Mouse (Mus musculus): ENCODE measurements around the gene Eid3.

Eid3 gene

DNA sequence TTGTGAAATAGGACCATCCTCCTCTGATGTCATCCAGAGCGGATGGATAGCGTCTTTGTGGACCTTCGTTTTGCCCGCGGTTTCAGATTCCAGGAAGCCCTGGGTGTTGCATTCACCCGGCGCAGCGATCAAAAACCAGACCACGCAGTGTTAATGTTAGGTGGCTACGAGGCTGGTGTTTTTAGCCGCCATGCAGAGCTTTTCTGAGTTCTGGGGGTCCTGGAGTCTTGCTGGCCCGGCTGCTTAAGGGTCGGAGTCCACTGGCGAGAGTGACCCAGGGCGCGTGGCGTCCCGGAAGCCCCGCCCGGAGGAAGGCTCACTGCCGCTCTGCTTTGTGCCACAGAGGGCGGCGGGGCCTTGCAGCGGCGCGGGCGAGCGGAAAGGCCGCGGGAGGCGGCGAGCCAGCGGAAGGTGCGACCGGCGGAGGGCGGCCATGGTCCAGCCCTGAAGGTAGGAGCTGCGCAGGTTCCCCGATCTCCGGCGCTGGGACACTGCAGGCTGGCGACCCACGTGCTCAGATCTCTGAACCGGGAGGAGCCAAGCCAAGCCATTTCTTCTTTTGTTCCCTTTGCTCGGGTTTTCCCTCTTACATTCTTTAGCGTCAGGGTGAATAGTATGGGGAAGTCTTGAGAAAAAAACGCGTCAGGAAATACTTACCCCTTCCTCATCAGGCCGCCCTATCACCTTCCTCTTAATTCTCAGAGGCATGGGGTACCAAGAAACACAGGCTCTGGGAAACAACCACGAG, 6.1 kb upstream of the Eid3 start:
- DNase-seq (ENCODE audit: extremely low read depth, low read depth, low spot score), result no peak

GRCm38 (mm10) chr10:82860929-82861315, 5.5 kb upstream of the Eid3 start:
- no peak for DNase-seq (ENCODE audit: extremely low read depth, low read depth, low spot score)

GRCm38 (mm10) chr10:82863106-82863680, 3.2 kb upstream of the Eid3 start:
- DNase-seq (ENCODE audit: extremely low read depth, low read depth, low spot score), result peak; percentile 51

GRCm38 (mm10) chr10:82863827-82864226, 2.6 kb upstream of the Eid3 start:
- DNase-seq (ENCODE audit: extremely low read depth, low read depth, low spot score), result no peak

DNA sequence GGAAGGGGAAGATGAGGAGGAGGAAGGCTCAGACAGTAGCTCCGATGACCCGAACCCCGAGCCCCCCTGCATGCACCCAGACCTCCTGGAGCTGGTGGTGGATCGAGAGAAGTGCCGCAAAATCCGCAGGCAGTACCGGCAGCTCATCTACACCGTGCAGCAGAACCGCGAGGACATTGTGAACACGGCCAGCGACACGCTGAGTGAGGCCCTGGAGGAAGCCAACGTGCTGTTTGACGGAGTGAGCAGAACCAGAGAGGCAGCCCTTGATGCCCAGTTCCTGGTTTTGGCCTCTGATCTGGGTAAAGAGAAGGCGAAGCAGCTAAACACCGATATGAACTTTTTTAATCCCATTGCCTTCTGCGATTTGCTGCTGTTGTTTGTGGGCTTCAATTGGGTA, 406 bp downstream of the Eid3 start:
- no peak for DNase-seq (ENCODE audit: extremely low read depth, low read depth, low spot score)

DNA sequence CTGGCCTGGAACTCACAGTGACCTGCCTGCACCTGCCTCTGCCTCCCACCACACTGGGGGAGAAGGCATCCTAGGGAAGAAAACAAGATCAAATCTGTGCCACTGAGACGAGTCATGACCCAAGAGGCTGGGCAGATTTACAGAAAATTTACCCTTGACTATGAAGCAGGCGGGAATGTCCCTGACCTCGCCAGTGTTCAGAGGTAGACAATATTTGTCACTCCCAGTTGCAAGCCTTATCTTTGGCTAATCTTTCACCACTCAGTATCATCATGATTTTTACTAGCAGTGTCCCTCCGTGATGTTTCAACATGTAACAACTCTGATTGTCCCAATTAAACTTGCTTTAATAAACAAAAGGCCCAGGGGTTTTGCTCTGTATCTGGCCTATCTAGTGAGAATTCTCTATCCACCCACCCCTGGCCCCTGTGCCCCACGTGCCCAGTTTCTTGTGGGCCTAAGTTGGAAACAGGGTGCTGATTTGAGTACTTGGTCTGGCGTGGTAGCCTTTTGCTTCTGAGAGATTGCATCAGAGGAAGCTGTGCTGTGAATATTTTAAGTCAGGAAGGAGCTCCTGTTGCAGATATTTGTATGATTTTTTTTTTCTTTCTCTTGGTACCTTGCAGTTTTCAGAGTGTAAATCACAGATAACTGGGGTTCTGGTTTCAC, 2.1 kb downstream of the Eid3 start:
- no peak for DNase-seq (ENCODE audit: extremely low read depth, low read depth, low spot score)

DNA sequence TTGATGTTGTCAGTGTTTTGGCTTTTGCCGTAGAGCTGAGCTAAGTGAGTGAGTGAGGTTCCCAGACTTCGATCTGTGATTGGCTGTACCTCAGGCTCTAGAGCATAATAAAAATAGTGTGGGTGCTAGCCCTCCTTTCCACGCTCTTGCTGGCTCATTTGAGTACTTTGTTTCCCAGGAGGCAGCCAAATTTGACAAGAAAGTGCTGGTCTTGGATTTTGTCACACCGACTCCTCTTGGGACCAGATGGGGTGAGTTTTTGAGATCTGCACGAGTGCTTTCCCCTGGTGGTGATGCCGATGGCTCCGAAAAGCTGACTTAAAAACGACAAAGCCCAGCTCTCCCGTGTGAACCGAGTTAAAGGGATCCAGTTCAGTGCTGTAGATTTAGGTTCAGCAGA, 9.0 kb downstream of the Eid3 start:
- DNase-seq (ENCODE audit: extremely low read depth, low read depth, low spot score), result no peak

DNA sequence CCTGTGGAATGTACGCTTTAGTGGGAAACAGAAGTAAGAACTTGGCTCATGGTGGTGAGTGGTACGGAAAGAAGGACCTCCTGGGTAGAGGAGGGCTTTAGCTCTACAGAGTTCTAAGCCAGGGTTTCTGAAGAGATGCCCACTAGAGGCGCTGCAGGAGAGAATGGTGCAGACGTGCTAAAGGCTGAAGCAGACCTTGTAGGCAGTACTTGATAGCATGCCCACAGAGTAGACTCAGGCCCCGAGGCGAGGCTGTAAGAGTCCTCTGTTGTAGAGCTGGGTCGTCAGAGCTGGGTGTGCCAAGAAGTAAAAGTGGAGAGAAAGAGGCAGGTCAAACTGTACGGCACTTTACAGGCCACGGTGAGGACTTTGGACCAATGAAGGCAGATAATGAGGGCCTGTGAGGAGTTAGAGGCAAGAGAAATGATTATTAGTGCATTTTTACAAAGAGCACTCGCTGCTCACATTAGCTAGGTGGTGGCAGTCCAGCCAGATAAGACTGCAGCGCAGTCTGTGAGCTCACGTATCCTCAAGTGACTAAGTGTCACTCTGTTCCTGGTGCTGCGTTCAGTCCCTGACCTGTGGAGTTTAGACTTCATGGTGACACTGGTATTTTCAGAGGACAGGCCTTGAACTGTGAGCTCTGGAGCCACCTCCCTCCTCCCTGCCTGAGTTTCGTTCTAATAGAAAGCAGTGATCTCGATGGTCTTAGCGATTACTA, 9.8 kb downstream of the Eid3 start:
- DNase-seq (ENCODE audit: extremely low read depth, low read depth, low spot score), result no peak

DNA sequence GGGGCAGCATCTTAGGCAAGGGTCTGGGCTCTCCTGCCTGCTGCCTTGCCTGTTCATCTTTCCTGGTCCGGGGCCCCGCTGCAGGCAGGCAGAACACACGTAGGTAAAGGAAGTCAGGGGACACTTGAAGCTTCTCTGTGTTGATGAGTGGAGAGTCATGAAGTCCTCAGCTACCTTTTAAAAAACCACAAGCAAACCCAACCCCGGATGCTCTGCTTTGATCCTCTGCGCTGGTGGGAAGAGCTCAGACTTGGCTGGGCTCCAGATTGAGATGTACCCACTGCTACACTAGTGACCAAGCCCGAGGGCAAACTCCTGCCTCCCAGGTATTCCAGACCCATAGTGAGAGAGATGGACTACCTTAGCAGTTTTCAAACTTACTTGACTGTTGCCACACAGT, 20.9 kb downstream of the Eid3 start:
- DNase-seq (ENCODE audit: extremely low read depth, low read depth, low spot score), result no peak

GRCm38 (mm10) chr10:82888576-82888975, 22.1 kb downstream of the Eid3 start:
- DNase-seq (ENCODE audit: extremely low read depth, low read depth, low spot score), result no peak

- DNase-seq (ENCODE audit: extremely low read depth, low read depth, low spot score), result peak; percentile 98
Measured at GRCm38 (mm10) chr10:82889447-82889973, 23.1 kb downstream of the Eid3 start.

- no peak for DNase-seq (ENCODE audit: extremely low read depth, low read depth, low spot score)
Measured at GRCm38 (mm10) chr10:82890936-82891335, 24.5 kb downstream of the Eid3 start.

GRCm38 (mm10) chr10:82891427-82891826, 25.0 kb downstream of the Eid3 start:
- no peak for DNase-seq (ENCODE audit: extremely low read depth, low read depth, low spot score)

DNA sequence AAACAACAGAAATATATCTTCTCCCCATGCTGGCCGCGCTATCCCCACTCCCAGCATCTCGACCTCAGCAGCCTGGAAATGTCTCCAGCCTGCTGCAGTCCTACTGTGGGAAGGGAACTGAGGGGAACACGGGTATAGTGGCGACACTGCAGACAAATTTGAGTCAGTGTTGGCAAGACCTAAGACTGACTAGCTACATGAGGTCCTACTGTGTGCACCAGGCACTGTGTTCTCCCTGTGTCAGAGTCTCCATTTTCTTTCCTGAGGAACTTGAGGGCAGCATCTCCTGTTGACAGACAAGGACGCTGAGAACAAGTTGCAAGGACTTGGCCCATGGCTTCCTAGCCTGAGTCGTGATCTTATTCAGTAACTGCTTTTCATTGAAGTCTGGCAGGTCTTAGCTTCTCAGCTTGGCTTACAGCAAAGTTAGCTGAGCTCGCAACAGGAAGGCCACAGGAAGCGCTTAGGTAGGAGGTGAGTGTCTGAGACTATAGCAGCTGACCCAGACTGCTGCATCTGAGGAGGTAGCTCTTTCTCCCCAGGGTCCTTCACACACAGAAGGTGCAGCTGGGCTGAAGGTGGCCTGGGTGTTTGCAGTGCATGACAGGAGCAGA, 26.1 kb downstream of the Eid3 start:
- DNase-seq (ENCODE audit: extremely low read depth, low read depth, low spot score), result no peak

- DNase-seq (ENCODE audit: extremely low read depth, low read depth, low spot score), result no peak
Measured at GRCm38 (mm10) chr10:82893872-82894650, 27.6 kb downstream of the Eid3 start.

DNA sequence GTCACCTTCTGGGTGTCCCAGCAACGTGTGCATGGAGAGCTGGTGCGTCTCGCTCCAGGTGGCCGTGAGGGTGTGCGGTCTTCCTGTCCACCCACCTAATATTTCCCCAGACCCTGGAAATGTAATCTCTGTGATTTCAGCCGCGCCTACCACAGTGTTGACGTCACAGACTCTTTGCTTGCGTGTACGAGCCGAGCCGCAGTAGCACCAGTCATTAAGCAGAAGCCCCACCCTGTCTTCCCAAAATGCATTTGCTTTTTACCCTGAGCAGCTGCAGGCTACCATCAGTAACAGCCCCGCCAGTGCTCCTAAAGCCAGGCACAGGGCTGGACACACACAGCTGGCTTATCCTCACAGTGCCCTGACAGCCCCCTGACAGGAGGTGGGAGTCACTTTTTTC, 31.5 kb downstream of the Eid3 start:
- no peak for DNase-seq (ENCODE audit: extremely low read depth, low read depth, low spot score)

- DNase-seq (ENCODE audit: extremely low read depth, low read depth, low spot score), result no peak
Measured at GRCm38 (mm10) chr10:82898893-82899292, 32.5 kb downstream of the Eid3 start.

GRCm38 (mm10) chr10:82899810-82900421, 33.5 kb downstream of the Eid3 start:
- no peak for DNase-seq (ENCODE audit: extremely low read depth, low read depth, low spot score)

DNA sequence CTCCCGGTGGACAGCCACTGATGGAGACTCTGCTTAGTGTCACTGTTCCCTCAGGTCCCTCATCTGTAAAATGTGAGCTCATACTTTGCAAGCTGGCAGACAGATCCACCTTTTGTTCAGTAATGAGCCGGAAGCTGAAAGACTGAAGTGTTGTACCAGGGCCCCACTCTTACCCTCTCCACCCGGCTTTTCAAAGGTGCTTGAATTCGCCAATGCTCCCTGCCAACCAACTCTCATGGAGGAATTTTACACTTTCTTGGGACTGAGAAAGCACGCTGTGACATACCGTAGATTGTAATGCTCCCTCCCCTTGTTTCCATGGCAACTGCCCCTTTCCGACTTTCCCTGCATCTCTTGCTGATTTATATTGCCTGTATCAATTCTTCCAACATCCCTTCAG, 34.1 kb downstream of the Eid3 start:
- DNase-seq (ENCODE audit: extremely low read depth, low read depth, low spot score), result no peak

DNA sequence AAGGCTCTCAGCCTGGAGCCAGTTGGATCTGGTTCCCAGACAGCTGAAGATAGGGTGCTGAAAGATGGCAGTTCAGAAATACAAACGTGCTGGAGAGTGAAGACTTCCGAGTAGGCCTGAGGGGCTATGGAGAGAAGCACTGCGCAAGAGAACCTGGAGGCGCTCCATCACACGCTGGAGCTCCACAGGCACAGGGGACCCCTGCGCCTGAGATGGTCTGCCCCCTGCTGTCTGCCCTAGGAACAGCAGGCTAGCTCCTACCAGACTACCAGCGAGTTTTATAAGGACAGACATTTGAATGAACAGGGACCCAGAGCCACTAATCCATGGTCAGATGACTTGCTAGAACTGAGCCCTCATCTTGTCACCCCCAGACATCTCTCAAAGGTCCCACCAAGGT, 35.0 kb downstream of the Eid3 start:
- DNase-seq (ENCODE audit: extremely low read depth, low read depth, low spot score), result no peak
